Mouse (Mus musculus) kidney, adult 2 months (tissue): ENCODE results near the gene Lgr4.

Experiments
- CTCF ChIP-seq: fragments of 200-500 bp; conservative IDR thresholded peaks from 2 replicates; pipeline ENCODE4 v1.5.1; 2011; ENCODE audit warnings: low read depth, mild to moderate bottlenecking, control low read depth, low read length, moderate library complexity, mixed read lengths; ENCODE audit not compliant: insufficient read depth, insufficient read length
- POLR2A ChIP-seq: fragments of 200-500 bp; IDR thresholded peaks from one replicate; pipeline ENCODE4 v1.6.1; 2011; ENCODE audit warnings: low read depth, low read length, control low read depth

GRCm38 (mm10) chr2:109959407-109960075, 42.1 kb downstream of the Lgr4 start:
- no peak for TF ChIP-seq POLR2A
- TF ChIP-seq CTCF, result no peak
